Mouse (Mus musculus) MEL (cell line): Measurements from ENCODE around the gene Thap8. TPM values are rescaled to one million over a fixed set of nuclear protein-coding genes. Genes with fewer than 3 reads are reported as not detected.

ENCODE experiments used
- DNase-seq: peaks from one replicate; pipeline ENCODE4 v3.0.0; 2011; ENCODE audit warnings: low read depth, low spot score
- H3K27ac ChIP-seq: 2 replicates; pipeline ENCODE4 v1.5.1; 2012; ENCODE audit warnings: low read depth, mild to moderate bottlenecking, control low read depth, low read length, moderate library complexity; ENCODE audit not compliant: control insufficient read depth
- H3K27me3 ChIP-seq, 2 experiments: fragments of 150-350 bp in 1 of 2; sonication (generic) in 1 of 2; 2 replicates each; pipeline ENCODE4 v1.6.1; 2012; ENCODE audit warnings: low read length in 2 of 2, mild to moderate bottlenecking in 2 of 2, improper control_type of control experiment in 1 of 2, moderate library complexity in 1 of 2; ENCODE audit not compliant: insufficient read depth in 2 of 2, control insufficient read depth in 1 of 2
- H3K36me3 ChIP-seq, 2 experiments: 2 replicates each; pipeline ENCODE4 v1.6.1; 2012 to 2014; ENCODE audit warnings: low read length in 2 of 2, improper control_type of control experiment in 1 of 2, inconsistent platforms in 1 of 2, mild to moderate bottlenecking in 1 of 2; ENCODE audit not compliant: insufficient read depth in 2 of 2, control insufficient read depth in 1 of 2
- H3K4me1 ChIP-seq, 2 experiments: fragments of 150-350 bp in 1 of 2; sonication (generic) in 1 of 2; 2 replicates each; pipeline ENCODE4 v1.6.1; 2012; ENCODE audit warnings: low read length in 2 of 2, improper control_type of control experiment in 1 of 2, mild to moderate bottlenecking in 1 of 2; ENCODE audit not compliant: insufficient read depth in 2 of 2, control insufficient read depth in 1 of 2
- H3K4me3 ChIP-seq, 2 experiments: fragments of 150-350 bp in 1 of 2; sonication (generic) in 1 of 2; 2 replicates each; pipeline ENCODE4 v1.5.1; 2012; ENCODE audit warnings: low read depth in 2 of 2, low read length in 2 of 2, mild to moderate bottlenecking in 2 of 2, moderate library complexity in 2 of 2, control low read depth in 1 of 2, improper control_type of control experiment in 1 of 2; ENCODE audit not compliant: control insufficient read depth in 1 of 2, insufficient read depth in 1 of 2
- H3K79me2 ChIP-seq: 2 replicates; pipeline ENCODE4 v1.6.1; 2012; ENCODE audit warnings: mild to moderate bottlenecking, low read length, moderate library complexity; ENCODE audit not compliant: control insufficient read depth, poor library complexity, insufficient read depth
- H3K9ac ChIP-seq: 2 replicates; pipeline ENCODE4 v1.6.1; 2012; ENCODE audit warnings: low read depth, mild to moderate bottlenecking, control low read depth, low read length, moderate library complexity; ENCODE audit not compliant: control insufficient read depth, poor library complexity, severe bottlenecking
- H3K9me3 ChIP-seq: fragments of 150-350 bp; sonication (generic); replicated peaks from 2 replicates; pipeline ENCODE4 v1.6.1; 2012; ENCODE audit warnings: mild to moderate bottlenecking, low read length, improper control_type of control experiment, moderate library complexity; ENCODE audit not compliant: insufficient read depth
- BHLHE40 ChIP-seq: IDR thresholded peaks from 2 replicates; pipeline ENCODE4 v1.6.1; 2012; ENCODE audit warnings: low read depth, mild to moderate bottlenecking, inconsistent platforms, low read length, improper control_type of control experiment, borderline replicate concordance
- CTCF ChIP-seq, 3 experiments: IDR thresholded peaks in 2 of 3; conservative IDR thresholded peaks in 1 of 3; 2 replicates each; pipeline ENCODE4 v1.5.1; 2011 to 2012; ENCODE audit warnings: low read length in 3 of 3, low read depth in 2 of 3, mild to moderate bottlenecking in 2 of 3, improper control_type of control experiment in 1 of 3, inconsistent platforms in 1 of 3, mixed read lengths in 1 of 3, moderate library complexity in 1 of 3; ENCODE audit not compliant: control insufficient read depth in 1 of 3, insufficient read depth in 1 of 3, poor library complexity in 1 of 3, severe bottlenecking in 1 of 3
- E2F4 ChIP-seq: IDR thresholded peaks from 2 replicates; pipeline ENCODE4 v1.6.1; 2011; ENCODE audit warnings: low read depth, low read length, improper control_type of control experiment, borderline replicate concordance
- ELF1 ChIP-seq: IDR thresholded peaks from 2 replicates; pipeline ENCODE4 v1.6.1; 2014; ENCODE audit warnings: low read depth, mild to moderate bottlenecking, inconsistent platforms, low read length, improper control_type of control experiment, moderate library complexity
- EP300 ChIP-seq, 2 experiments: IDR thresholded peaks; 2 replicates each; pipeline ENCODE4 v1.6.1; 2011; ENCODE audit warnings: improper control_type of control experiment in 2 of 2, low read length in 2 of 2, low read depth in 1 of 2, mild to moderate bottlenecking in 1 of 2
- ETS1 ChIP-seq: IDR thresholded peaks from 2 replicates; pipeline ENCODE4 v1.6.1; 2012; ENCODE audit warnings: low read depth, mild to moderate bottlenecking, inconsistent platforms, low read length, improper control_type of control experiment, moderate library complexity
- GABPA ChIP-seq: IDR thresholded peaks from 2 replicates; pipeline ENCODE4 v1.6.1; 2012; ENCODE audit warnings: low read depth, mild to moderate bottlenecking, inconsistent platforms, low read length, improper control_type of control experiment, moderate library complexity
- HCFC1 ChIP-seq: IDR thresholded peaks from 2 replicates; pipeline ENCODE4 v1.6.1; 2012; ENCODE audit warnings: low read depth, mild to moderate bottlenecking, inconsistent platforms, low read length, improper control_type of control experiment, moderate library complexity
- MAFK ChIP-seq: IDR thresholded peaks from 2 replicates; pipeline ENCODE4 v1.6.1; 2011; ENCODE audit warnings: low read depth, mild to moderate bottlenecking, low read length, improper control_type of control experiment, borderline replicate concordance
- MAX ChIP-seq: IDR thresholded peaks from 2 replicates; pipeline ENCODE4 v1.6.1; 2011; ENCODE audit warnings: low read length, improper control_type of control experiment
- MAZ ChIP-seq: IDR thresholded peaks from 2 replicates; pipeline ENCODE4 v1.6.1; 2012; ENCODE audit warnings: low read depth, mild to moderate bottlenecking, inconsistent platforms, low read length, improper control_type of control experiment
- MEF2A ChIP-seq: IDR thresholded peaks from 2 replicates; pipeline ENCODE4 v1.6.1; 2014; ENCODE audit warnings: low read depth, mild to moderate bottlenecking, inconsistent platforms, low read length, improper control_type of control experiment; ENCODE audit not compliant: poor library complexity, insufficient replicate concordance, severe bottlenecking; ENCODE audit errors: extremely low read depth
- MXI1 ChIP-seq: IDR thresholded peaks from 2 replicates; pipeline ENCODE4 v1.6.1; 2011; ENCODE audit warnings: mild to moderate bottlenecking, low read depth, low read length, improper control_type of control experiment
- MYC ChIP-seq: IDR thresholded peaks from 2 replicates; pipeline ENCODE4 v1.6.1; 2011; ENCODE audit warnings: low read depth, mild to moderate bottlenecking, low read length, improper control_type of control experiment, moderate library complexity
- NELFE ChIP-seq: IDR thresholded peaks from 2 replicates; pipeline ENCODE4 v1.6.1; 2011; ENCODE audit warnings: low read depth, low read length, improper control_type of control experiment
- NRF1 ChIP-seq: IDR thresholded peaks from 2 replicates; pipeline ENCODE4 v1.6.1; 2014; ENCODE audit warnings: low read depth, mild to moderate bottlenecking, inconsistent platforms, low read length, improper control_type of control experiment, moderate library complexity; ENCODE audit not compliant: poor library complexity, insufficient read depth, severe bottlenecking
- POLR2AphosphoS5 ChIP-seq: IDR thresholded peaks from 2 replicates; pipeline ENCODE4 v1.6.1; 2012; ENCODE audit warnings: low read depth, borderline replicate concordance, mild to moderate bottlenecking, inconsistent platforms, low read length, moderate library complexity, mixed read lengths
- RCOR1 ChIP-seq: IDR thresholded peaks from 2 replicates; pipeline ENCODE4 v1.6.1; 2012; ENCODE audit warnings: low read depth, mild to moderate bottlenecking, inconsistent platforms, low read length, improper control_type of control experiment
- TAL1 ChIP-seq: IDR thresholded peaks from 2 replicates; pipeline ENCODE4 v1.6.1; 2012; ENCODE audit warnings: mild to moderate bottlenecking, inconsistent platforms, low read length, moderate library complexity, mixed read lengths
- TBP ChIP-seq: IDR thresholded peaks from 2 replicates; pipeline ENCODE4 v1.8.0; 2011; ENCODE audit warnings: low read depth, low read length, improper control_type of control experiment
- USF1 ChIP-seq: IDR thresholded peaks from 2 replicates; pipeline ENCODE4 v1.6.1; 2014; ENCODE audit warnings: low read depth, mild to moderate bottlenecking, inconsistent platforms, low read length, improper control_type of control experiment, moderate library complexity
- USF2 ChIP-seq, 2 experiments: IDR thresholded peaks; 2 replicates each; pipeline ENCODE4 v1.6.1; 2011 to 2012; ENCODE audit warnings: improper control_type of control experiment in 2 of 2, low read length in 2 of 2, borderline replicate concordance in 1 of 2, inconsistent platforms in 1 of 2, low read depth in 1 of 2, mild to moderate bottlenecking in 1 of 2; ENCODE audit not compliant: insufficient read depth in 1 of 2
- ZKSCAN1 ChIP-seq: IDR thresholded peaks from 2 replicates; pipeline ENCODE4 v1.6.1; 2012; ENCODE audit warnings: low read depth, mild to moderate bottlenecking, inconsistent platforms, low read length, improper control_type of control experiment, moderate library complexity
- ZNF384 ChIP-seq: IDR thresholded peaks from 2 replicates; pipeline ENCODE4 v1.6.1; 2012; ENCODE audit warnings: low read depth, mild to moderate bottlenecking, inconsistent platforms, low read length, improper control_type of control experiment
- polyA plus RNA-seq, 2 experiments: library from polyadenylated mRNA; stranded (reverse) in 1 of 2; unstranded in 1 of 2; fragments of >175 nt in 1 of 2; fragments of >200 nt in 1 of 2; gene quantifications; 2 replicates each; pipeline versions ENCODE4 v1.2.1 to v1.2.4; 2012; ENCODE audit warnings: low replicate concordance in 2 of 2, low read depth in 1 of 2; ENCODE audit not compliant: insufficient read length in 2 of 2, insufficient read depth in 1 of 2, missing spikeins in 1 of 2
- total RNA-seq: library from RNA; depleted of rRNA; stranded (reverse); fragments of 300-350 nt; gene quantifications from 2 replicates; pipeline ENCODE4 v1.2.3, GENCODE M21; 2012

Thap8 gene
- total and polyA plus RNA-seq, 3 experiments, result 0.46 to 0.73 TPM; not detected in 1

DNA sequence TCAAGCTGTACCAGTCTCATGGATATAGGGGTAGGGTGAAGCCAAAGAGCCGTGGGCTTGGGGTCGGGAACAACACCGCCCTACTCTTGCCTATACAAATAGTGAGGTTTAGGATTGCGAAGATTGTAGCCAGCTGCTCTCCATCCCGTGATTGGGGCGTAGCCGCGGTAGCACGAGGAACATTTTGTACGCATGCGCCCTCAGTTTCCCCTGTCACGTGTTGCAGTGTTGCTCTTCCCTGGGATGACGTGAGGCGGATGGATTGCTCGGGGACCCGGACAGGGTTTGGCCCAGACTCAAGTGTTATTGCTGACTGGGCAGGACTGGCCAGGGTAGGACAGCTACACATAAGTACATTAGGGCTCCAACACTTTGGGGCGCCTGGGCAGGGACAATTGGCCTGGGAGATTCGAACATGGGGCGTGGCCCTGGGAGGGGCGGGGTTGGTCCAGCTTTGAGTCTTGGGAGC, 810 bp downstream of the Thap8 start (continued):
- TF ChIP-seq NRF1, result peak; percentile 74
- TF ChIP-seq MEF2A, result no peak
- peak; percentile 83; the same call in 1 of the 2 replicates for TF ChIP-seq MXI1
- TF ChIP-seq USF2 (IDR thresholded peaks at IDR 0.05; ENCODE audit: borderline replicate concordance in 1 of 2, insufficient read depth in 1 of 2, low read depth in 1 of 2, low read length in 2 of 2), result peak; percentile 54 to 88; a peak in 3 of 4 replicates
- no peak for TF ChIP-seq EP300 (IDR thresholded peaks at IDR 0.05; ENCODE audit: low read depth in 1 of 2, low read length in 2 of 2)
- TF ChIP-seq HCFC1, result no peak
- TF ChIP-seq CTCF (IDR thresholded peaks at IDR 0.05 in 2 of 3, conservative IDR thresholded peaks at IDR 0.05 in 1 of 3; ENCODE audit: control insufficient read depth in 1 of 3, insufficient read depth in 1 of 3, low read depth in 2 of 3, low read length in 3 of 3, poor library complexity in 1 of 3, severe bottlenecking in 1 of 3), result no peak
- TF ChIP-seq ZNF384, result no peak
- peak; percentile 98 for TF ChIP-seq USF1
- TF ChIP-seq ELF1, result no peak; the same call in none of the 2 replicates
- peak; percentile 99 for TF ChIP-seq MAX
- peak; percentile 79; the same call in 1 of the 2 replicates for TF ChIP-seq BHLHE40
- peak; percentile 79 for TF ChIP-seq MYC
- TF ChIP-seq GABPA, result no peak
- TF ChIP-seq MAZ, result no peak

DNA sequence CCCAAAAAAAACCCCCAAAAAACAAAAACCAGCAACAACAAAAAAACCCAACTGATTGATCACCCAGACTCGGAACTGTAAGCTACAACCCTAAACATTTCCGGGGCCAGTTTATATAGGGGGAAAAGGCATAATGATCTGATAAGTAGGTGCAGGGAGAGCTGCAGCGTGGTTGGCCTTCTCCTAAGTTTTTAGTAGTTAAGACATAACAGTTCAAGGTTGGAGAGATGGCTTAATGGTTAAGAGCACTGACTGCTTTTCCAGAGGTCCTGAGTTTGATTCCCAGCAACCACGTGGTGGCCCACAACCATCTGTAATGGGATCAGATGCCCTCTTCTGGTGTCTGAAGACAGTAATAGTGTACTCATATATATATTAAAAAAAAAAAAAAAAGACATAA, 1.6 kb downstream of the Thap8 start:
- peaks cover 10% of the 10 kb centered on the region for H3K79me2 ChIP-seq
- peak overlapping the region; percentile 71 for H3K9ac ChIP-seq

More for the DNA sequence above, 1.6 kb downstream of the Thap8 start:
- no peaks in the 10 kb centered on the region for H3K27me3 ChIP-seq
- TF ChIP-seq RCOR1 (no peak), POLR2AphosphoS5 (no peak), ELF1 (0 out of 2 replicates have a peak, but pooled peaks have one; percentile 1), MYC (0 out of 2 replicates have a peak, but pooled peaks have one; percentile 54), E2F4 (no peak), MAFK (no peak), ETS1 (0 out of 2 replicates have a peak, but pooled peaks have one; percentile 4), CTCF (IDR thresholded peaks at IDR 0.05 in 2 of 3, conservative IDR thresholded peaks at IDR 0.05 in 1 of 3; ENCODE audit: control insufficient read depth in 1 of 3, insufficient read depth in 1 of 3, low read depth in 2 of 3, low read length in 3 of 3, poor library complexity in 1 of 3, severe bottlenecking in 1 of 3) (no peak; a peak in 1 of 6 replicates), TBP (peak; percentile 74; the same call in 1 of the 2 replicates), MAZ (no peak), TAL1 (no peak), USF1 (no peak), ZKSCAN1 (no peak), NELFE (no peak), ZNF384 (no peak)
- TF ChIP-seq, all 39 proteins: peak for 4
- DNase-seq, result peak; percentile 68
- H3K27ac ChIP-seq, result peak overlapping the region; percentile 96
- no peaks in the 10 kb centered on the region for H3K9me3 ChIP-seq
- peaks cover 0 to 11% of the 10 kb centered on the region in 2 experiments; a peak in 2 of 4 replicates for H3K36me3 ChIP-seq
- peak overlapping the region; percentile 71 to 80 for H3K4me3 ChIP-seq
- peaks cover 0 to 8% of the 10 kb centered on the region in 2 experiments; a peak in 1 of 4 replicates for H3K4me1 ChIP-seq
